Mouse (Mus musculus): ENCODE results near the gene Pigu. TPM values are rescaled to one million over a fixed set of nuclear protein-coding genes. Genes with fewer than 3 reads are reported as not detected.
A peak's percentile ranks its signal among the peaks of the same experiment; 100 is the strongest.

Gene Pigu
- polyA plus RNA-seq, 1 experiment from 2014 or later: 41.4 TPM

DNA sequence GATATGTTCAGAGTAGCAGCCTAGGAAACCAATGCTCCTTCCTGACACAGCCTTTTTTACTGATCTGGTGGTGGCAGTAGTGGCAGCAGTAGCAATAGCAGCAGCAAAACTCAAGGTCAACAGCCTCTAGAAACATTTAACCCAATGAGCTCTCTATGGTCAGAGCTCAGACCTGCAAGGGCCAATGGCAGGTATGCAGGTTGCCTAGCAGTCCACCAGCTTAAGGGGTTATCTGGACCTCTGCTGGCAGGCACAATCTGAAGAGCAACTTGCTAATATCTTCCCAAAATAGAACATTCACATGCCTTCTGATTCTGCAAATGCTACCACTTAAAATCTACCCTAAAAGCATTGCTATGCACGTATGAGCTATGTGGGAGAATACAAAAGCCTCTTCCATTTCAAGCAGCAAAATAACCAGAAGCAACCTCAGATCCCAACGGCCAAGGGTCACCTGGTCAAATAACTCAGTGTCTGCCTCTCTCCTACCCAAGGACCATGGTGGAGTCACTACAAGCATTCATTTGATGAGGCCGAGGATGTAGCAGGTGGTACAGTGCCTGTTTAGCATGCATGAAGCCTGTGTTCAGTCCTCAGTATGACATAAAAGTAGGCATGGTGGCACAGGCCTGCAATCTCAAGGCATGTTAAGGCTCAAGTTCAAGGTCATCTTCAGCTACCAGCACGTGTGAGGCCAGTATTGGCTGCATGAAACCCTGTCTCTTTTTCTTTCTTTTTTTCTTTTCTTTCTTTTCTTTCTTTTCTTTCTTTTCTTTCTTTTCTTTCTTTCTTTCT lies 69.6 kb downstream of the Pigu start:
- H3K9ac ChIP-seq (replicated peaks; ENCODE audit: low read depth): no peak overlapping the region
- WGBS: 82% methylated on average over 4 of the region's 4 CpGs
- no peak overlapping the region for H3K4me2 ChIP-seq (replicated peaks; ENCODE audit: low read depth, low read length)
- DNase-seq (ENCODE audit: low spot score) (no peak), ATAC-seq (no peak)
- no peaks in the 10 kb centered on the region for H3K4me1 ChIP-seq (ENCODE audit: insufficient read depth, low read depth, low read length)
- no peaks in the 10 kb centered on the region for H3K27me3 ChIP-seq (replicated peaks; ENCODE audit: insufficient read depth, low read length)
- no peak overlapping the region for H3K4me3 ChIP-seq (ENCODE audit: low read depth, low read length)
- no peaks in the 10 kb centered on the region for H3K9me3 ChIP-seq (ENCODE audit: low read length)
- H3K36me3 ChIP-seq (ENCODE audit: insufficient read depth, low read length): peaks cover 11% of the 10 kb centered on the region; the same call in 1 of the 2 replicates
- no peak overlapping the region for H3K27ac ChIP-seq (ENCODE audit: low read length)
- TF ChIP-seq CTCF (IDR thresholded peaks at IDR 0.05): no peak
- no peak for TF ChIP-seq EP300 (IDR thresholded peaks at IDR 0.05)

DNA sequence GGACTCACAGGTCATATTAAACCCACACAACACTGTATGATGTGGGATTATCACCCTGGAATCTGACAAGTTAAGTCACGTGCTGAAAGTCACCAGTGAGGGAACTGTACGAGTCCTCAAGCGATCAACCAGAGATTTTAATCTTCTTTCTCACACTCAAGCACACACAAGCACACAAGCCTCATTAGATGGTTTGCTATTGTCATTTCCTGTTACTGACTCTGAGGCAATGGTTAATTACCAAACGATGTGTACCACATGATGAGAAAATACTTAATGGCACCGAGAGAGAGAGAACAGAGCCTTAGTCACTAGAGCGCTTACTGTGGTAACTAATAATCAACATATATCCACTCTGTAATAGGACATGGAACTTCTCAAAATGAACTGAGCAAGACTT lies 71.5 kb downstream of the Pigu start:
- no peaks in the 10 kb centered on the region for H3K27me3 ChIP-seq (replicated peaks; ENCODE audit: insufficient read depth, low read length)
- no peaks in the 10 kb centered on the region for H3K4me1 ChIP-seq (ENCODE audit: insufficient read depth, low read depth, low read length)
- no peak for TF ChIP-seq EP300 (IDR thresholded peaks at IDR 0.05)
- TF ChIP-seq CTCF (IDR thresholded peaks at IDR 0.05): no peak
- ATAC-seq (no peak), DNase-seq (ENCODE audit: low spot score) (no peak)
- 0 out of 2 replicates have a peak, but pooled peaks cover 1% of the 10 kb centered on the region for H3K36me3 ChIP-seq (ENCODE audit: insufficient read depth, low read length)
- no peak overlapping the region for H3K27ac ChIP-seq (ENCODE audit: low read length)
- H3K9ac ChIP-seq (replicated peaks; ENCODE audit: low read depth): no peak overlapping the region
- no peak overlapping the region for H3K4me2 ChIP-seq (replicated peaks; ENCODE audit: low read depth, low read length)
- 81% methylated on average over 6 of the region's 6 CpGs for WGBS
- no peak overlapping the region for H3K4me3 ChIP-seq (ENCODE audit: low read depth, low read length)
- H3K9me3 ChIP-seq (ENCODE audit: low read length): no peaks in the 10 kb centered on the region

DNA sequence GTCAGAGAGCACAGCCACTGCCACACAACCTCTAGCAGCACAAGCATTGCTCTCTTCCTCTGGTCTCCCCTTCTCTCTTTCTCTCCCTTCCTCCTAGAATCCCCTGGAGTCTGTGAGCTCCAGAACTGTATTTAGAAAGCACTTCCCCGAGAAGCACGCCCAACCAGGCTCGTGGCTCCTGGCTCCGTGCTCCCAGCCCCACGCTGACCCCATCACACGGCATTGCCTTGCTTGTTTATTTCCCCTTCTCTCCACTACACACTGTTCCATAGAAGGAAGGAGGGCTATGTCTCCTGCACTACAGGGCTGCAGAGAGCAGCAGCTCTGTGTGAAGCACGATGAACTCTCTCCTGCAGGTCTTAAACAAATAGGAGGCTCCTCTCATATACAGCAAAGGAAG lies 72.6 kb downstream of the Pigu start:
- no peaks in the 10 kb centered on the region for H3K27me3 ChIP-seq (replicated peaks; ENCODE audit: insufficient read depth, low read length)
- H3K9ac ChIP-seq (replicated peaks; ENCODE audit: low read depth): no peak overlapping the region
- H3K4me2 ChIP-seq (replicated peaks; ENCODE audit: low read depth, low read length): no peak overlapping the region
- H3K36me3 ChIP-seq (ENCODE audit: insufficient read depth, low read length): no peaks in the 10 kb centered on the region
- no peak overlapping the region for H3K4me3 ChIP-seq (ENCODE audit: low read depth, low read length)
- H3K9me3 ChIP-seq (ENCODE audit: low read length): no peaks in the 10 kb centered on the region
- no peak for TF ChIP-seq CTCF (IDR thresholded peaks at IDR 0.05)
- no peak for TF ChIP-seq EP300 (IDR thresholded peaks at IDR 0.05)
- DNase-seq (ENCODE audit: low spot score) (no peak), ATAC-seq (peak; percentile 48)
- 0 out of 2 replicates have a peak overlapping the region, but pooled peaks have one; percentile 1 for H3K27ac ChIP-seq (ENCODE audit: low read length)
- H3K4me1 ChIP-seq (ENCODE audit: insufficient read depth, low read depth, low read length): no peaks in the 10 kb centered on the region
- 50% methylated on average over 7 of the region's 7 CpGs for WGBS

DNA sequence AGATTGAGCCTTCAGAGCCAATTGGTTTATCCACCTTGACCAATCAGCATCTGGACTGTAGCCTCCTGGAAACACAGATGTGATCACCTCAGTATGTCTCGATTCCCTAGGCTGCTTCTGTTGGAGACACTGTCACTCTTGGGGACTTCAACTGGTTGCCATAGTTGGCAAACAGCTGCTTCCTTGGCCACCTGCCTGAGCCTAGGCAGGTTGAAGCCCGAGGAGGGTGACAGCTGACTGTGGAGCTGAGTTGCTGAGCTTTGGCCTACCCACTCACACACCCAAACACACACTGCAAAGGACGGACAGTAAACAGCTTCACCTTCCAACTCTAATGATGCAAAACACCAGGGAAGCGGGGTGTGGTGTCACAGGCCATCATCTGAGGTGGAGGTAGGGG lies 73.4 kb downstream of the Pigu start:
- WGBS: 82% methylated on average over 4 of the region's 4 CpGs
- Histone ChIP-seq H3K4me3 (ENCODE audit: low read depth, low read length) (no peak overlapping the region), H3K36me3 (ENCODE audit: insufficient read depth, low read length) (no peaks in the 10 kb centered on the region), H3K27ac (ENCODE audit: low read length) (no peak overlapping the region), H3K9me3 (ENCODE audit: low read length) (no peaks in the 10 kb centered on the region), H3K9ac (replicated peaks; ENCODE audit: low read depth) (no peak overlapping the region), H3K4me1 (ENCODE audit: insufficient read depth, low read depth, low read length) (no peaks in the 10 kb centered on the region), H3K4me2 (replicated peaks; ENCODE audit: low read depth, low read length) (no peak overlapping the region), H3K27me3 (replicated peaks; ENCODE audit: insufficient read depth, low read length) (no peaks in the 10 kb centered on the region)
- DNase-seq (ENCODE audit: low spot score) (no peak), ATAC-seq (no peak)
- TF ChIP-seq EP300 (IDR thresholded peaks at IDR 0.05) (no peak), CTCF (IDR thresholded peaks at IDR 0.05) (no peak)

DNA sequence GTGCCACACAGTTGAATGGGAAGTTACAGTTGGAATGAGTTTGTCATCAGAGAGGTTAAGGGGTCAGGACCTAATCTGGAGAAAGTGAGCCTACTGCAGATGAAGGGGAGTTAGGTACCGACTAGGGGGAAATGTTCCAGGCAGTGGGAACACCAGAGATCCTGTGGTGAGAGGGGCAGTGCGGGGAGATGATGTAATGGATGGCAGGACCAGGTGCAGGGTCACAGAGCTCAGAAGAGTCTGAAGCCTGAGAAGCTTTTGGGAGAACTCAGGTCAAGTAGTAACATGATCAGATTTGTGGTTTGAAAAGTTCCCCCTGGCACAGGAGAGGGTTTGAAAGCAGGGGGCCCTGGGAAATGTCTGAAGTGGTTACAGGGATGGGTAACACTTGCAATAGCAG lies 77.1 kb downstream of the Pigu start:
- peaks cover 5% of the 10 kb centered on the region; the same call in 1 of the 2 replicates for H3K4me1 ChIP-seq (ENCODE audit: insufficient read depth, low read depth, low read length)
- no peak overlapping the region for H3K27ac ChIP-seq (ENCODE audit: low read length)
- H3K36me3 ChIP-seq (ENCODE audit: insufficient read depth, low read length): no peaks in the 10 kb centered on the region
- TF ChIP-seq CTCF (IDR thresholded peaks at IDR 0.05) (no peak), EP300 (IDR thresholded peaks at IDR 0.05) (no peak)
- no peak for ATAC-seq
- no peak overlapping the region for H3K4me3 ChIP-seq (ENCODE audit: low read depth, low read length)
- H3K27me3 ChIP-seq (replicated peaks; ENCODE audit: insufficient read depth, low read length): no peaks in the 10 kb centered on the region
- 74% methylated on average over 2 of the region's 2 CpGs for WGBS
- no peak overlapping the region for H3K4me2 ChIP-seq (replicated peaks; ENCODE audit: low read depth, low read length)
- no peaks in the 10 kb centered on the region for H3K9me3 ChIP-seq (ENCODE audit: low read length)
- H3K9ac ChIP-seq (replicated peaks; ENCODE audit: low read depth): no peak overlapping the region
- DNase-seq (ENCODE audit: low spot score): no peak

DNA sequence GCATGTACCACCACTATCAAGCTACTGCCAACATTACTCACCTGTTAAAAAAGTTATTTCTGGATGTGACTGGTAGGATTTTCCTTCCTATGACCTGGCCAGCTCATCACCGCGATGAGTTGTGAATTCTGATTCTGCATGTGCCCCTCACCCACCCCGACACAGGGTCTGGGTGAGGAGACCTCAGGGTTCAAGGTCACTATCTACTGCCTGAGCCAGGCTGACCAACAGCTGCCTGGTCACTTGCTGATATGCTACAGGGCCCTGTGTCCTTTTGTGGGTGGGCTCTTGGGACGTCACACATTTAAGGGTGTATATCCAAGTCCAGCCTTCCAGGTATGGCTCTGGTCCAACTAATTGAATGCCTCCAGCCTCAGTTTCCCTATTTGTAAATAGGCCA lies 78.1 kb downstream of the Pigu start:
- no peak for DNase-seq (ENCODE audit: low spot score)
- no peak overlapping the region for H3K4me3 ChIP-seq (ENCODE audit: low read depth, low read length)
- no peak for ATAC-seq

More for the DNA sequence above, 78.1 kb downstream of the Pigu start:
- no peak overlapping the region for H3K4me2 ChIP-seq (replicated peaks; ENCODE audit: low read depth, low read length)
- H3K27me3 ChIP-seq (replicated peaks; ENCODE audit: insufficient read depth, low read length): no peaks in the 10 kb centered on the region
- no peak overlapping the region for H3K27ac ChIP-seq (ENCODE audit: low read length)
- TF ChIP-seq EP300 (IDR thresholded peaks at IDR 0.05) (no peak), CTCF (IDR thresholded peaks at IDR 0.05) (no peak)
- no peaks in the 10 kb centered on the region for H3K9me3 ChIP-seq (ENCODE audit: low read length)
- H3K9ac ChIP-seq (replicated peaks; ENCODE audit: low read depth): no peak overlapping the region
- H3K4me1 ChIP-seq (ENCODE audit: insufficient read depth, low read depth, low read length): peaks cover 5% of the 10 kb centered on the region; the same call in 1 of the 2 replicates
- WGBS: 93% methylated on average over 4 of the region's 4 CpGs
- no peaks in the 10 kb centered on the region for H3K36me3 ChIP-seq (ENCODE audit: insufficient read depth, low read length)
